Mouse (Mus musculus): ENCODE data around the gene Lpar2.

DNA sequence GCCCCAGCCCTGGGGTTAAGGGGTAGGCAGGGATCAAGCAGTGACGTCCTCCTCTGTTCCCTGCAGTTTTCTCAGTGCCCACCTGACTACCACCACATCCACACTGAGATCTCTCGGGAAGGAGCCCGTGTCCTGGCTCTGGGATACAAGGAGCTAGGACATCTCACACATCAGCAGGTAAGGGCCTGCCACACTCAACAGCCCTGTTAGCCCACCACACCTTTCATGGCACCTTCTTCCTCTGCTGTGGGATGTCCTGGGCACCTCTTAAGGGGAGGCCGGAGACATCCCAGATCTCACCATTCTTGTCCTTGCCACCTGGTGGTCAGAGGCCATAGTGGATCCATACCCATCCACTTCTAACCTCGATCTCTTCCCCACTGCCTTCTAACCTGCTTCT lies 22.3 kb upstream of the Lpar2 start:
- TF ChIP-seq CTCF (IDR thresholded peaks at IDR 0.05; ENCODE audit: borderline replicate concordance, insufficient read depth, low read depth, low read length) (no peak), POLR2A (IDR thresholded peaks at IDR 0.05; ENCODE audit: borderline replicate concordance, insufficient read depth, low read length) (no peak)

Data from cerebellum, adult 2 months (tissue).